Mouse (Mus musculus) hematopoietic stem cell, adult 5-6 weeks (primary cell): ENCODE data around the gene E130208F15Rik. TPM values are rescaled to one million over a fixed set of nuclear protein-coding genes. Genes with fewer than 3 reads are reported as not detected.

ENCODE experiments used
- ATAC-seq, 2 experiments: fragments of 125-278 bp in 1 of 2; replicated peaks in 1 of 2; 2 replicates each; pipeline ENCODE4 v1.8.0; 2016 to 2017; ENCODE audit warnings: inconsistent platforms in 2 of 2, mild to moderate bottlenecking in 2 of 2, moderate number of reproducible peaks in 2 of 2, low read depth in 1 of 2, moderate TSS enrichment in 1 of 2; ENCODE audit not compliant: low FRiP score in 2 of 2, poor library complexity in 2 of 2, severe bottlenecking in 2 of 2, insufficient read depth in 1 of 2, low TSS enrichment in 1 of 2
- total RNA-seq: library from RNA; stranded (forward); fragments of 172-1452, 232-1000 nt; gene quantifications from 2 replicates; pipeline ENCODE4 v1.2.3, GENCODE M21; 2017

The E130208F15Rik gene
- 0.44 and 3.9 TPM in 2 replicates for total RNA-seq

GRCm38 (mm10) chr7:30321539-30322284, at the start of gene E130208F15Rik:
TSS of gene E130208F15Rik (plus strand) at chr7:30321740.
- peak; percentile 55 to 65; a peak in 3 of 4 replicates for ATAC-seq

GRCm38 (mm10) chr7:30274383-30274782, 47.2 kb upstream of the E130208F15Rik start:
- no peak for ATAC-seq

GRCm38 (mm10) chr7:30278911-30279310, 42.6 kb upstream of the E130208F15Rik start:
- ATAC-seq = no peak

- no peak for ATAC-seq
These were observed 42.0 kb upstream of the E130208F15Rik start for GRCm38 (mm10) chr7:30279536-30279935.

- ATAC-seq = peak; percentile 94 to 97
These were observed 41.4 kb upstream of the E130208F15Rik start, which contains the start of the genes Thap8 and Wdr62 for GRCm38 (mm10) chr7:30279951-30280669. TSS of gene Thap8 (plus strand) at chr7:30280094. TSS of gene Wdr62 (minus strand) at chr7:30280419.

- ATAC-seq = peak; percentile 51 to 63
These were observed 40.8 kb upstream of the E130208F15Rik start for GRCm38 (mm10) chr7:30280670-30281138.

- no peak for ATAC-seq
These were observed 40.0 kb upstream of the E130208F15Rik start for GRCm38 (mm10) chr7:30281522-30281921.

GRCm38 (mm10) chr7:30282740-30283139, 38.8 kb upstream of the E130208F15Rik start:
- ATAC-seq = no peak

GRCm38 (mm10) chr7:30286701-30287410, 34.7 kb upstream of the E130208F15Rik start:
- no peak for ATAC-seq

- ATAC-seq = no peak
These were observed 33.5 kb upstream of the E130208F15Rik start for GRCm38 (mm10) chr7:30288046-30288445.

GRCm38 (mm10) chr7:30289071-30289713, 32.3 kb upstream of the E130208F15Rik start:
- ATAC-seq = no peak

- ATAC-seq = no peak
These were observed 31.7 kb upstream of the E130208F15Rik start for GRCm38 (mm10) chr7:30289714-30290399.

- peak in 1 of 2 experiments; percentile 55; a peak in 1 of 4 replicates for ATAC-seq
These were observed 30.1 kb upstream of the E130208F15Rik start, which contains the start of gene Clip3 for GRCm38 (mm10) chr7:30291215-30292131. TSS of gene Clip3 (plus strand) at chr7:30291728.

- no peak for ATAC-seq
These were observed 27.7 kb upstream of the E130208F15Rik start for GRCm38 (mm10) chr7:30293795-30294194.

- ATAC-seq = no peak
These were observed 27.2 kb upstream of the E130208F15Rik start for GRCm38 (mm10) chr7:30294296-30294695.

GRCm38 (mm10) chr7:30295103-30295502, 26.4 kb upstream of the E130208F15Rik start:
- no peak for ATAC-seq
